Mouse (Mus musculus): Measurements from ENCODE around the gene Atp6v1a.

GRCm38 (mm10) chr16:44053265-44053664, 86.2 kb downstream of the Atp6v1a start:
- TF ChIP-seq POLR2A (IDR thresholded peaks at IDR 0.05; ENCODE audit: borderline replicate concordance, low read depth, low read length) (no peak), CTCF (IDR thresholded peaks at IDR 0.05; ENCODE audit: low read depth, low read length) (no peak)
